Comparison of ENCODE assay signal across 28 mouse cellular contexts in genomic region chr10:4033761-4034160, GRCm38 (mm10).
"Had no signal": no experiment of that assay in that cellular context is flagged by ENCODE, and none has a peak within 500 bp of the region (broad histone marks: within the 10 kb centered on the region; RNA-seq: fewer than 3 reads in every experiment).

No protein-coding gene starts in this region.

- H3K27ac ChIP-seq: heart, embryonic 13.5 days; heart, embryonic 15.5 days; hindbrain, embryonic 10.5 days; hindbrain, embryonic 12.5 days; hindbrain, embryonic 13.5 days; hindbrain, embryonic 14.5 days; hindbrain, embryonic 15.5 days; hindbrain, postnatal 0 days; intestine, embryonic 15.5 days; kidney, embryonic 15.5 days; kidney, postnatal 0 days; layer of hippocampus, adult 2 months; left cerebral cortex, adult 2 months had no signal

- H3K4me1 ChIP-seq: hindbrain, embryonic 10.5 days; hindbrain, embryonic 12.5 days; hindbrain, embryonic 13.5 days; hindbrain, embryonic 15.5 days had no signal

- DNase-seq: heart, postnatal 14 days; heart, postnatal 36 days; heart, postnatal 4 days; kidney, adult 11 months; kidney, adult 18-20 months; kidney, adult 2 months; kidney, adult 8-10 months; kidney, adult 9 months; kidney, postnatal 10 days; kidney, postnatal 14 days; kidney, postnatal 25 days; kidney, postnatal 4 days; layer of hippocampus, adult 9-11 months; layer of hippocampus, postnatal 36 days had no signal

- H3K9me3 ChIP-seq: heart, embryonic 12.5 days; heart, embryonic 13.5 days; heart, embryonic 15.5 days; hindbrain, embryonic 10.5 days; hindbrain, embryonic 12.5 days; hindbrain, embryonic 13.5 days; hindbrain, embryonic 15.5 days; intestine, embryonic 15.5 days; kidney, embryonic 15.5 days had no signal

- H3K4me3 ChIP-seq: heart, embryonic 12.5 days; heart, embryonic 13.5 days; heart, embryonic 15.5 days; hindbrain, embryonic 10.5 days; hindbrain, embryonic 12.5 days; hindbrain, embryonic 13.5 days; hindbrain, embryonic 15.5 days; intestine, embryonic 15.5 days; kidney, embryonic 15.5 days; layer of hippocampus, adult 2 months; left cerebral cortex, adult 2 months had no signal

- H3K36me3 ChIP-seq: heart, embryonic 15.5 days; hindbrain, embryonic 12.5 days; hindbrain, embryonic 13.5 days; hindbrain, embryonic 15.5 days had no signal

- H3K27me3 ChIP-seq: heart, embryonic 12.5 days; heart, embryonic 13.5 days; heart, embryonic 15.5 days; hindbrain, embryonic 12.5 days; hindbrain, embryonic 13.5 days; hindbrain, embryonic 15.5 days; intestine, embryonic 15.5 days; kidney, embryonic 15.5 days had no signal
